Mouse (Mus musculus) right cerebral cortex, postnatal 10 days (tissue): Measurements from ENCODE around the gene Mrtfa.

Experiments
- DNase-seq, 2 experiments: peaks; one replicate each; pipeline ENCODE4 v3.0.0; 2021; ENCODE audit warnings: low spot score in 2 of 2

Mrtfa gene

GRCm38 (mm10) chr15:80989712-80990111 lies 200.8 kb downstream of the Mrtfa start:
- no peak for DNase-seq

GRCm38 (mm10) chr15:80988331-80988730 lies 202.2 kb downstream of the Mrtfa start:
- DNase-seq: no peak

- no peak for DNase-seq
Observed at GRCm38 (mm10) chr15:80983264-80983663, 207.3 kb downstream of the Mrtfa start.

GRCm38 (mm10) chr15:80981176-80981575 lies 209.4 kb downstream of the Mrtfa start:
- no peak for DNase-seq

- DNase-seq: no peak
Observed at GRCm38 (mm10) chr15:80979611-80980010, 210.9 kb downstream of the Mrtfa start.

- DNase-seq: peak; percentile 88 to 91
Observed at GRCm38 (mm10) chr15:80977620-80978334, 212.8 kb downstream of the Mrtfa start, which contains the start of gene Sgsm3. Sgsm3 (plus strand) TSS chr15:80977765.

- DNase-seq: no peak
Observed at GRCm38 (mm10) chr15:80975666-80976065, 214.9 kb downstream of the Mrtfa start.

GRCm38 (mm10) chr15:80974311-80974710 lies 216.2 kb downstream of the Mrtfa start:
- DNase-seq: no peak

GRCm38 (mm10) chr15:80969371-80969770 lies 221.2 kb downstream of the Mrtfa start:
- DNase-seq: no peak
